Mouse (Mus musculus) cortical plate, adult 2 months (tissue): Measurements from ENCODE around the gene Smox.

Source experiments
- CTCF ChIP-seq: fragments of 200-500 bp; IDR thresholded peaks from 2 replicates; pipeline ENCODE4 v1.5.1; 2011; ENCODE audit warnings: mild to moderate bottlenecking, control low read depth, low read length; ENCODE audit not compliant: insufficient read depth; ENCODE audit errors: extremely low read depth
- POLR2A ChIP-seq: fragments of 200-500 bp; IDR thresholded peaks from 2 replicates; pipeline ENCODE4 v1.6.1; 2011; ENCODE audit warnings: mild to moderate bottlenecking, low read length, control low read depth; ENCODE audit not compliant: insufficient read depth; ENCODE audit errors: extremely low read depth

- TF ChIP-seq CTCF (peak; percentile 70), POLR2A (no peak)
These were observed 35.8 kb downstream of the Smox start for GRCm38 (mm10) chr2:131527061-131527460.
